Mouse (Mus musculus) cerebellum, adult 9-11 months (tissue): ENCODE measurements around the gene Ebf1.
A peak's percentile ranks its signal among the peaks of the same experiment; 100 is the strongest.

Experiments
- DNase-seq: peaks from one replicate; pipeline ENCODE4 v3.0.0; 2022

Ebf1 gene

GRCm38 (mm10) chr11:44976254-44976802, 359.2 kb downstream of the Ebf1 start:
- DNase-seq: no peak

DNA sequence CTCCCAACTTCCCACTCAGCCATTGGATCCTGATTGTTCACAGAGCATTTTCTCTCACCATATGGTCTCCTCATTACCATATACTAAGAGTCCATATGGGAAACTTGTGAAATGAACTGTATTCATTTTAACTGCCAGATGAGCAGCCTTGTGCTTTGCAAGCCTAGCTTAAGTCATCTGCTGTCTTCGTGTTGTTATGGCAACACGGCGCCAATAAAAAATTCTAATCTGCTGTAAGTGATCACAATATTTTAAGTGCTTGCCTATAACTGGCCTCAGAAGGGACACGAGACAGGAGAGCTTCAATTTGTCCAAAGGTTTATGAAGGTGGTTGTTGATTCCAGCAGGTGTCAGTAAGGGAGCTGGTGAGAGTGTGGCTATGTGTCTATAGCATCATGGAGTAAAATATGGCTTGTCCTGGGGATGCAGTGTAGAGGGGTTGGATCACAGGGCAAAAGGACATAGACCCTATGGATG, 360.8 kb downstream of the Ebf1 start:
- no peak for DNase-seq

GRCm38 (mm10) chr11:44979391-44979790, 362.3 kb downstream of the Ebf1 start:
- DNase-seq: no peak

DNA sequence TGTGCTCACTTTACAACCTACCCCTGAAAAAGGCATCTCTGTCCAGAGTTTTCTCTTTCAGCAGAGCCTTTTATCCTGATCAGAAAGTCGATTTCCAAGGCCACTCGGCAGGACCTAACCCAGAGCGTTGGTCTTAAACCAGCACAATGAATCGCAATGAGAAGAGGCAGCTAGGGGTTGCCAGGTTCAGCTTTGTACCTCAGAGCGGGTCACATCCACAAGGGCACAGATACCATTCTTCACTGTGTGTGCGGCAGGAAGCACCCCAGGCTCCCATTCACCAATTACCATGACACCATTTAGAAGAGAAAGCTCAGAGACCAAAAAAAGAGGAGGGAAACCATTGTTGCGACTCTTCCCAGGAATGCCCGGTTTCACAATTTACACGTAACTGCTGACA, 365.1 kb downstream of the Ebf1 start:
- DNase-seq: no peak

DNA sequence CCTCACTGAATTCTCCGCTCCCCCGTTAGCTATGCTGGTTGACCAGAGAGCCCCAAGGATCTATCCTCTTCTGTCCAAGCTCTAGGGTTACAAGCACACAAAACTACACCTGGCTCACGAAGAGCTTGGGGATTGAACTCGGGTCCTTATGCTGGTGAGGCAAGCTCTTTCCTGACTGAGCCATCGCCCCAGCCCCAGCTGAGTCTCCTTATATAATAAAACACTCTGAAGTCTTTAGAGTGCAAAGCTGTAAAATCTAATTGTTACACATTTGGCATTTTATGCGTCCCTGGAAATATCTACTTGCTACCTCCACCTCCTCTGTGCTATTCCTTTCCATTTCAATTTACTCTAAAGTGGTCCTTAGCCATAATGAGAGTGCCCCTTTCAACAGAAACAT, 366.8 kb downstream of the Ebf1 start:
- no peak for DNase-seq

DNA sequence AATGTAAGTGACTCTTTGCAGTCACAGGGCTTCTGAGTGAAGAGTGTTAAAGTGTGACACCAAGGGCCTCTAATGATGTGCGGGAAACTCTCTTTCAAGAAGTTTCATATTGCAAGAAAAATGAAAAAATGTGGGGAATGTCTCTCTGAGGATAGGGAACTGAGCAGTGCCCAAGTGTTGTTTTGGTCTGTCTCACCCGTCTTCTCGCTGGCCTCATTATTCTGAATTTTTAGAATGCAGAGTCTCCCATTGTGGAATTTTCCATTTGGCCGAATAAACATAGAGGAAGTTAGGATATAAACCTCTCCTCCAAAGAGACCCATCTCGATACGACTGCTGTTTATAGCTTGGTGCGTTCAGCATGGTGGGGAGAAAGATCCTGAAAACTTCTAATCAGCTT, 367.3 kb downstream of the Ebf1 start:
- no peak for DNase-seq

- no peak for DNase-seq
Observed at GRCm38 (mm10) chr11:44987796-44988195, 370.7 kb downstream of the Ebf1 start.

- DNase-seq: no peak
Observed at GRCm38 (mm10) chr11:45002681-45003286, 385.7 kb downstream of the Ebf1 start.

- no peak for DNase-seq
Observed at GRCm38 (mm10) chr11:45003716-45004437, 386.8 kb downstream of the Ebf1 start.

- no peak for DNase-seq
Observed at GRCm38 (mm10) chr11:45007311-45007710, 390.2 kb downstream of the Ebf1 start.

DNA sequence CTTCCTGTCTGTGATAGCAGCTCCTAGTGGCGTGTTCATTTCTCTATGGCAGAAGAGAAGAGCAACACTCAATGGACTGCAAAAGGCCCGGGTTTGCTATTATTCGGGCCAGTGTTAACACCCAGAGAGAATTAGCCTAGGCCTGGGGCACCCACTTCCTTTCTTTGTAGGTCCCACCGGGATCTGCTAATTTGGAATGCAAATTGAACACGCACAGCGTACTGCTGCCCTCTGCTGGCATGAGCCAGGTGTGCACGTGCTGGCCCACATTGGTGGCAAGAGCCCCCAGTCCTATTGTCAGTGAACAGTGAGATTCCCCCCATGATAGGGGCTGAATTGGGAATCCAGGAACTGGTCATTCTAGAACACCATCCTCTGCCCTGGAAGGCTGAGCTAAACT, 391.0 kb downstream of the Ebf1 start:
- DNase-seq: peak; percentile 61

- no peak for DNase-seq
Observed at GRCm38 (mm10) chr11:45008760-45009159, 391.6 kb downstream of the Ebf1 start.

GRCm38 (mm10) chr11:45012081-45012480, 395.0 kb downstream of the Ebf1 start:
- DNase-seq: no peak

DNA sequence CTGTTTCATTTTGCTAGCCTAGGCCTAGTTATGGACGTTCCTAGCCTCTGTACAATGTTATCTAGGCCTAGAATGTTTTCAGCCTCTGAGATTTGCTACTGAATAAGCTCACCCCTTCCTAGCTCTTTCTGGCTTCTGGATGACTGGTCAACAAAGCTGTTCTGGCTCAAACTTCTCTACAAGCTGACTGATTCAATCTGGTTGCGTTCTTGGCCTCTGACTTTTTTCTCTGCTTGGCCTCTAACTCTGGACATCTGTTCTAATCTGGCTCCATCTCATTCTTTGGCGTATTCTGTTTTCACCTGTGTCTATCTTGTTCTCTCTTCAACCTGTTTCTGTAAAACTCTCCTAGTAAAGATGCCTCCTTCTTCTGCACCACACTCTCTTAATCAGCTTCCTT, 400.4 kb downstream of the Ebf1 start:
- no peak for DNase-seq

GRCm38 (mm10) chr11:45026012-45026411, 408.9 kb downstream of the Ebf1 start:
- DNase-seq: no peak

GRCm38 (mm10) chr11:45026674-45027073, 409.6 kb downstream of the Ebf1 start:
- DNase-seq: no peak

DNA sequence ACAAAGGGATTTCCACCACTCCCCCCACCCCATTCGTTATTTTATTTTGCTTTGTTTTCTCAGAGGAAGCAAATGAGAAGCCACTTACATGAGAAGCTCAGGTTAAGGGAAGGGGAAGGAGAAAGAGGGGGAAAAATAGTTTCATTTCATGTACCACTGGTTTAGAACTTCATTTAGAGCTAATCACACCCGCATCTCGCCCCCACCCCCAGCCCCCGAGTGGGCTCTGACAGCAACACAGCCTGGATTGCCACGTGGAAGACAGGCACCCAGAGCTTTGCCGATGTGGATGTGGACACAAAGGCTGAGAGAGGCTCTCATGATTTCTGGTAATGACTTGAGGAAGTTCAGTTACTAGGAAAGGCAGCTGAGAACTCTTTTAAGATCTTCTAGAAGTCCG, 410.0 kb downstream of the Ebf1 start:
- no peak for DNase-seq

DNA sequence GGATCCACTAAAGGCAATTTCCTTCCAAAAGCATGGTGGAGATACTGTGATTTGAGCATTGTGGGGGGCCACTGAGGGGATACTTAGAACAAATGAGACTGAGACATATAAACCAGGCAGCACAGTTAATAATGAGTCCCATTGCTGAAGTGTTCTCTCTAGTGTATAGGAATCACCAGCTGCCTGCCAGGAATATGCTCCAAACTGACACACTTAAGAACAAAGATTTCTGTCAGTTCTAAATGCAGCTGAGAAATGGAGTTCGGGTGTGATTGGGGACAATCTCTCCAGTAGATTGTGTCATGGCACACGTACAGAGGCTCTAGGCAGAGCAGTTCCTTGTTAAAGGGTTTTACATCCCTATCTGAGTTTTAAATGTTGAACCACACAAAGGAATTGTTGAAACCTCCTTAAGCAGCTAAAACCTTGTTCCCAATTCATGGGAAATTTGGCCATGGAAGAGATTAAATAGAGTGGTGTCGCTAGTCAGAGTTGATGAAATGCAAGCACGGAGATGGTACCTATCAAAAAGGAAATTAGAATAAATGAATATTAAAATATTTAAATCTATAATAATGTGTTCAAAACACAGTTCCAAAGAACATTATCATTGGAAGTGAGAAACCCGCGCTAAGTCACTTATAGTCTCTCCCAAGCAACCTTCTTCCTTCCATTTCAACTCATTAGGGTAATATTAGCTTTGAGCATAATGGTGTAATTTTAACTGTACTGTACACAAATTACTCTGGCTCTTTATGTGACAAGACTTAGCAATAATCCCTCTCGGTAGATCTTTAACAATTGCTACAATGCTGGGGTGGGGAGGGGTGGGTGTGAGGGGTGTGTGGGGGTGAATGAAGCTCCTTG, 438.9 kb downstream of the Ebf1 start:
- DNase-seq: no peak
